In genomic region chr4:123016451-123016957, GRCm38 (mm10) we compare ENCODE assay signal across 8 mouse cellular contexts. TPM values are rescaled to one million over a fixed set of nuclear protein-coding genes. Genes with fewer than 3 reads are reported as not detected.
DNase-seq lines count a peak whose midpoint lies in the region; ATAC-seq and TF ChIP-seq lines count a peak whose summit lies in the region.

Gene Trit1, plus strand, starts transcription at chr4:123016597.

- no peaks in the 10 kb centered on the region; the same call in 1 of the 2 replicates for H3K36me3 ChIP-seq in hindbrain, embryonic 13.5 days

- no peak for TF ChIP-seq CTCF in Patski (IDR thresholded peaks at IDR 0.05)

- peak; percentile 50 for DNase-seq in Patski (ENCODE audit: low read depth, low spot score)
- peak; percentile 95 to 96 for DNase-seq in cerebellum, postnatal 14 days
- DNase-seq in frontal cortex, postnatal 14 days (ENCODE audit: low spot score in 2 of 2) = peak; percentile 91 to 92
- DNase-seq in layer of hippocampus, postnatal 36 days = peak; percentile 92 to 95
- peak; percentile 96 for DNase-seq in lung, postnatal 36 days
- peak; percentile 97 for DNase-seq in retina, postnatal 1 day
- peak; percentile 92 for DNase-seq in urinary bladder, adult 18-20 months (ENCODE audit: low spot score in 2 of 2)

- no peaks in the 10 kb centered on the region for H3K27me3 ChIP-seq in Patski
- H3K27me3 ChIP-seq in hindbrain, embryonic 13.5 days = no peaks in the 10 kb centered on the region

- CTCF ChIA-PET in Patski (lab: Charles Lee) = interaction anchor here (0.9 to 3.0 kb wide), 2 partner anchors 16 to 21 kb away, joined by 3 to 10 read pairs; partner anchors contain the start of gene Mycl

- H3K4me1 ChIP-seq in hindbrain, embryonic 13.5 days (replicated peaks) = peaks cover 71% of the 10 kb centered on the region

- in situ Hi-C loops in Patski (cut with MboI; ENCODE audit: low pct_unique_long_range_greater_than_20kb) = no loop called here

- WGBS in hindbrain, embryonic 13.5 days = 0% methylated on average over 34 of the region's 34 CpGs

- H3K9me3 ChIP-seq in hindbrain, embryonic 13.5 days = no peaks in the 10 kb centered on the region

- H3K9ac ChIP-seq in hindbrain, embryonic 13.5 days = peak within 1 kb of the TSS; percentile 93

- POLR2A ChIA-PET in Patski (lab: Charles Lee) = interaction anchor here (0.9 to 1.1 kb wide), 2 partner anchors 34 to 60 kb away, joined by 4 read pairs; no protein-coding TSS in a partner anchor

- H3K4me2 ChIP-seq in hindbrain, embryonic 13.5 days = peak within 1 kb of the TSS; percentile 91

- ATAC-seq in Patski = peak; percentile 89
- peak; percentile 85 for ATAC-seq in hindbrain, embryonic 13.5 days (ENCODE audit: low FRiP score)

- peak within 1 kb of the TSS; percentile 94 for H3K4me3 ChIP-seq in hindbrain, embryonic 13.5 days

- peak within 1 kb of the TSS; percentile 99 for H3K27ac ChIP-seq in hindbrain, embryonic 13.5 days

RNA-seq across cellular contexts. Expression of gene Trit1, which starts in this region (rescaled TPM):
- polyA plus RNA-seq in Patski (2021) = 12.9 TPM
- 25.4 and 27.1 TPM in 2 replicates for polyA plus RNA-seq in hindbrain, embryonic 13.5 days (2015; fragmentation: Nextera tagmentation; extraction: Ambion mirVana)
- 10 to 100 TPM; 23.5 to 26.0 TPM for total RNA-seq in layer of hippocampus, postnatal 36 days (2021)

Comparison
In these comparisons a context has a peak if more than half of its experiments do, and no peak if none do; other contexts are left out.
1. Peak in every context shown above with its lines: DNase-seq, ATAC-seq, H3K4me3 ChIP-seq and H3K27ac ChIP-seq.